Mouse (Mus musculus) heart, embryonic 14.5 days (tissue): ENCODE measurements around the gene Rfx1. TPM values are rescaled to one million over a fixed set of nuclear protein-coding genes. Genes with fewer than 3 reads are reported as not detected.

ENCODE experiments used
- ATAC-seq: fragments of 200-750 bp; cut with Nextera tagmentation; 2 replicates; pipeline ENCODE4 v1.8.0; 2017; ENCODE audit warnings: low read depth, moderate TSS enrichment; ENCODE audit not compliant: insufficient number of reproducible peaks, insufficient read depth, low FRiP score
- H3K27ac ChIP-seq, 2 experiments: fragments of 200-500 bp in 1 of 2; fragments of 300-500 bp in 1 of 2; sonication (generic) in 1 of 2; replicated peaks in 1 of 2; 2 replicates each; pipeline ENCODE4 v1.5.1; 2012 to 2014; ENCODE audit warnings: low read depth in 2 of 2, low read length in 2 of 2, control low read depth in 1 of 2, mild to moderate bottlenecking in 1 of 2, mixed read lengths in 1 of 2; ENCODE audit not compliant: control insufficient read depth in 1 of 2, insufficient read depth in 1 of 2
- H3K27me3 ChIP-seq: fragments of 300-500 bp; sonication (generic); 2 replicates; pipeline ENCODE4 v1.6.1; 2014; ENCODE audit warnings: mild to moderate bottlenecking, low read length, control low read depth; ENCODE audit not compliant: control insufficient read depth, insufficient read depth
- H3K36me3 ChIP-seq: fragments of 300-500 bp; sonication (generic); 2 replicates; pipeline ENCODE4 v1.6.1; 2014; ENCODE audit warnings: mild to moderate bottlenecking, control low read depth, low read length, mixed read lengths; ENCODE audit not compliant: control insufficient read depth, insufficient read depth
- H3K4me1 ChIP-seq, 2 experiments: fragments of 200-500 bp in 1 of 2; fragments of 300-500 bp in 1 of 2; sonication (generic) in 1 of 2; 2 replicates each; pipeline ENCODE4 v1.6.1; 2012 to 2014; ENCODE audit warnings: low read length in 2 of 2, control low read depth in 1 of 2, mixed read lengths in 1 of 2; ENCODE audit not compliant: control insufficient read depth in 2 of 2, insufficient read depth in 2 of 2
- H3K4me2 ChIP-seq: fragments of 300-500 bp; sonication (generic); 2 replicates; pipeline ENCODE4 v1.6.1; 2014; ENCODE audit warnings: mild to moderate bottlenecking, low read length
- H3K4me3 ChIP-seq, 2 experiments: fragments of 200-500 bp in 1 of 2; fragments of 300-500 bp in 1 of 2; sonication (generic) in 1 of 2; 2 replicates each; pipeline ENCODE4 v1.5.1; 2012 to 2014; ENCODE audit warnings: low read length in 2 of 2, mild to moderate bottlenecking in 2 of 2, control low read depth in 1 of 2, low read depth in 1 of 2, moderate library complexity in 1 of 2; ENCODE audit not compliant: control insufficient read depth in 1 of 2, insufficient read depth in 1 of 2
- H3K9ac ChIP-seq: fragments of 300-500 bp; sonication (generic); 2 replicates; pipeline ENCODE4 v1.6.1; 2014; ENCODE audit warnings: mild to moderate bottlenecking, low read length
- H3K9me3 ChIP-seq: fragments of 300-500 bp; sonication (generic); 2 replicates; pipeline ENCODE4 v1.6.1; 2016; ENCODE audit warnings: low read length, control low read depth; ENCODE audit not compliant: control insufficient read depth
- WGBS: fragments of 180-500 bp; shearing (Covaris S2); extraction: QIAGEN DNeasy Blood & Tissue Kit; methylation state at CpG from one replicate; pipeline ENCODE4 v1.1.7; 2014; 5-methylcytosine and 5-hydroxymethylcytosine counted together
- polyA plus RNA-seq: library from polyadenylated mRNA; unstranded; fragments of >200 nt; fragmentation: Nextera tagmentation; extraction: Ambion mirVana; gene quantifications from 2 replicates; pipeline ENCODE4 v1.2.1, GENCODE M21; 2014

Gene Rfx1
- polyA plus RNA-seq, 1 experiment from 2014 or later = 6.1 TPM

DNA sequence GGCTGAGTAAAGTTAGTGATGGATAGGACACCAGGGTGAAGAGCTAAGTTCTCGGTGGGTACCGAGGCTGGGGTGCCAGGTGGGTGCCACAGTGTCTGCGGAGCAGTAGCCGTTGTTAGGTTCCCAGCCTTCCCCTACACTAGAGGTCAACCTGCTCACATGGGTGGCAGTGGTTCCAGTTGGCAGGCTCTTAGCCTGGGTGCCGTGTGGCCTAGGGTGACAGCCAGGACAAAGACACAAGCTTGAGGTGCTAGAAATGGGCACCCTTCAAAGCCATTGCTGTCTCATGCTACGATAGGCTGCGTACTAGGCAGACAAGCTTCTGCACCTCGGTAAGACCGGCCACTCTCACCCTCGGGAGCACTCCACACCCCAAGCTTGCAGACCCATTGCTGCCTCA, 5.7 kb downstream of the Rfx1 start:
- Histone ChIP-seq H3K9ac (no peak overlapping the region), H3K27ac (no peak overlapping the region), H3K36me3 (peaks cover 30% of the 10 kb centered on the region), H3K9me3 (no peaks in the 10 kb centered on the region), H3K4me2 (no peak overlapping the region), H3K27me3 (no peaks in the 10 kb centered on the region), H3K4me1 (peaks cover 19 to 49% of the 10 kb centered on the region in 2 experiments), H3K4me3 (no peak overlapping the region)
- 93% methylated on average over 10 of the region's 10 CpGs for WGBS
- ATAC-seq = no peak

DNA sequence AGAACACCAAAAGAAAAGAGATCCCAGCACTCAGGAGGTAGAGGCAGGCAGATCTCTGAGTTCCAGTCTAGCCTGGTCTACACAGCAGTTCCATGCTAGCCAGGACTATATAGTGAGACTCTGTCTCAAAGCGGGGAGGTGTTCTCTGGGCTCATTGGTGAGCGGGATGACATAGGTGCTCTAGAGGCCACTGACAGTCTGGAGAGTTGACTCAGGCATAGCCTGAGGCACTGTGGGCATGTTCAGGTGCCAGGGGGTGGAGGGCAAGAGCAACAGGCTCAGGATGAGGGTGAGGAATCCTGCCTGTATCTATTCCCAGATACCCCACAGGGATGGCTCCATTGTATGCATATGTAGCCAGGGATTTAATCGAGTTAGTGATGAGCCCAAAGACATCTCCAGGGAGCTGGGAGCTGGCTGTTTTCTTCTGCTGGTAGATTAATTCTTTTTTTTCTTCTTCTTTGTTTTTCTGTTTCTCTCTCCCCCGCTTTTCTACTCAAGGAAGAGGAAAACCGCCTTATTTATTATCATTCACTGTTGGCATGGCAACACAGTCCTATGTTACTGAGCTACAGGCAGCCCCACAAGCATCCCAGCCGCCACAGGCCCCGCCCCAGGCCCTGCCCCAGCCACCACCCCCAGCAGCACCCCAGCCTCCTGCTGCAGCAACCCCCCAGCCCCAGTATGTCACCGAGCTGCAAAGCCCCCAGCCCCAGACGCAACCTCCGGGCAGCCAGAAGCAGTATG, 6.8 kb downstream of the Rfx1 start:
- H3K4me2 ChIP-seq = no peak overlapping the region
- WGBS = 72% methylated on average over 9 of the region's 10 CpGs
- no peaks in the 10 kb centered on the region for H3K9me3 ChIP-seq
- no peak overlapping the region for H3K4me3 ChIP-seq
- no peak overlapping the region for H3K27ac ChIP-seq
- H3K4me1 ChIP-seq = peaks cover 11 to 38% of the 10 kb centered on the region in 2 experiments
- no peaks in the 10 kb centered on the region for H3K27me3 ChIP-seq
- no peak for ATAC-seq
- H3K9ac ChIP-seq = no peak overlapping the region
- H3K36me3 ChIP-seq = peaks cover 30% of the 10 kb centered on the region

GRCm38 (mm10) chr8:84076412-84076811, 9.8 kb downstream of the Rfx1 start:
- Histone ChIP-seq H3K27me3 (no peaks in the 10 kb centered on the region), H3K4me1 (peaks cover 11 to 21% of the 10 kb centered on the region in 2 experiments), H3K4me2 (no peak overlapping the region), H3K4me3 (no peak overlapping the region), H3K9ac (no peak overlapping the region), H3K9me3 (no peaks in the 10 kb centered on the region), H3K27ac (no peak overlapping the region), H3K36me3 (peaks cover 50% of the 10 kb centered on the region)
- 70% methylated on average over 1 of the region's 1 CpGs for WGBS
- ATAC-seq = no peak

DNA sequence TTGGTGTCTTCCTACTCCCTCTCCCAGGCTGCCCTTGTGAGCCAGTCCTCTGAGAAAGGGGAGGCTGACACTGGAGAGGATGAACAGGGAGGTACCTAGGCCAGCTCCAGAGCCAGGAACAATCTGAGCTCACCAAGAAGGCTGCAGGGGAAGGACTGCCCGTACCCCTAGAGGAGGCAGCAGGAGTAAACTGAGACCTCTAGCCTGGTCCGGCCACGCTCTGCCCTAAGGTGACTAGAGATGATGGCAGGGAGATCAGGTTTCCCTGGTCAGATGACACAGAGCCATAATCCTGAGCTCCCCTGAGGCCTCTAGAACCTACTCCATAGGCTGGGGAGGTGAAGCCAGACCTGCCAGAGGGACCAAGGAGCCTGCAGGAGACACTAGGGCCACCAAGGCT, 10.2 kb downstream of the Rfx1 start:
- no peak for ATAC-seq
- Histone ChIP-seq H3K4me3 (no peak overlapping the region), H3K4me1 (peaks cover 8 to 16% of the 10 kb centered on the region in 2 experiments), H3K36me3 (peaks cover 53% of the 10 kb centered on the region), H3K9ac (no peak overlapping the region), H3K27ac (no peak overlapping the region), H3K27me3 (no peaks in the 10 kb centered on the region), H3K9me3 (no peaks in the 10 kb centered on the region), H3K4me2 (no peak overlapping the region)
- WGBS = 83% methylated on average over 3 of the region's 3 CpGs

DNA sequence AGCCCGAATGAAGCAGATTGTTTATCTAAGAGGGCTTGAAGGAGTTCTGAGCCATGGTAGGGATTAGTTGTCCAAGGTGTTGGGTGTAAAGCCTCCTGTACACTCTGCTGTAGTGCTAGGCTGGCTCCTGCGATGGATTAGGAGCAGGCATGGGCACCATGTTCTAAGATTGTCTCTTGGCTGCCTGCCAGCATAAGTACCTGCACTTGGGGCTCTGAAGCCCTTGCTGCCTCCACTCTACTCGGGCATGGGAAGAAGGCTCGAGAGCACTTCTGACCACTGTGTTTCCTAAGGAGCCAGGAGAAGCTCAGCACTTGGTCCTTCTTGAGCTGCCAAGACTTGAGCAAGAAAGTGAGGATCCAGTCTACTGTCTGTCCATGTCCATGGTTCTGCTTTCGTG, 12.6 kb downstream of the Rfx1 start:
- H3K4me3 ChIP-seq = no peak overlapping the region
- H3K4me1 ChIP-seq = peaks cover 6 to 9% of the 10 kb centered on the region in 2 experiments
- H3K36me3 ChIP-seq = peaks cover 73% of the 10 kb centered on the region
- no peaks in the 10 kb centered on the region for H3K27me3 ChIP-seq
- no peak overlapping the region for H3K27ac ChIP-seq
- WGBS = 48% methylated on average over 5 of the region's 5 CpGs
- H3K9ac ChIP-seq = no peak overlapping the region
- no peak for ATAC-seq
- H3K4me2 ChIP-seq = no peak overlapping the region
- H3K9me3 ChIP-seq = no peaks in the 10 kb centered on the region

DNA sequence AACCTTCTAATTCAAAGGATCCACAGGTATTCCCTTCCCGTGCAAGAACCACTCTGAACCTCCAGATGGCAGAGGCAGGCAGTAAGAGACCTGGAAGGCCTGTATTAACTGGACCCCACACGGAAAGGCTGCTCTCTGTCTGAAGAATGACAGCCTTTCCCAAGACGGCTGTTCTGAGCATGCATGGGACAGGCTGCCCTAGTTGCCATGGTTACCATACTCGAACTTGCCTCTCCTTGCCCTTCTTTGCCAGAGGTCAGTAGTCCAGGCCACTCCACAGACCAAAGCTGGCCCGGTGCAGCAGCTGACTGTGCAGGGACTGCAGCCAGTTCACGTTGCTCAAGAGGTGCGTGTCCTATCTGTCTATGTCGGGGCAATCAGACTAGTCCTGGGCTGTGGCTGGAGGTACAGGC, 17.2 kb downstream of the Rfx1 start:
- ATAC-seq = no peak
- H3K9ac ChIP-seq = no peak overlapping the region
- H3K36me3 ChIP-seq = peaks cover 81% of the 10 kb centered on the region

GRCm38 (mm10) chr8:84084341-84085115, 17.9 kb downstream of the Rfx1 start:
- Histone ChIP-seq H3K36me3 (peaks cover 83% of the 10 kb centered on the region), H3K9me3 (no peaks in the 10 kb centered on the region), H3K27me3 (no peaks in the 10 kb centered on the region), H3K4me1 (no peaks in the 10 kb centered on the region; a peak in 1 of 4 replicates), H3K9ac (no peak overlapping the region), H3K4me3 (no peak overlapping the region), H3K27ac (no peak overlapping the region), H3K4me2 (peak overlapping the region; percentile 32)
- no peak for ATAC-seq
- 55% methylated on average over 42 of the region's 42 CpGs for WGBS

More for the DNA sequence above, 17.2 kb downstream of the Rfx1 start:
- Histone ChIP-seq H3K4me1 (peaks cover 5 to 6% of the 10 kb centered on the region in 2 experiments), H3K4me3 (no peak overlapping the region), H3K27ac (no peak overlapping the region), H3K4me2 (no peak overlapping the region), H3K9me3 (no peaks in the 10 kb centered on the region), H3K27me3 (no peaks in the 10 kb centered on the region)
- WGBS = 44% methylated on average over 8 of the region's 8 CpGs
